In the genomic region with DNA sequence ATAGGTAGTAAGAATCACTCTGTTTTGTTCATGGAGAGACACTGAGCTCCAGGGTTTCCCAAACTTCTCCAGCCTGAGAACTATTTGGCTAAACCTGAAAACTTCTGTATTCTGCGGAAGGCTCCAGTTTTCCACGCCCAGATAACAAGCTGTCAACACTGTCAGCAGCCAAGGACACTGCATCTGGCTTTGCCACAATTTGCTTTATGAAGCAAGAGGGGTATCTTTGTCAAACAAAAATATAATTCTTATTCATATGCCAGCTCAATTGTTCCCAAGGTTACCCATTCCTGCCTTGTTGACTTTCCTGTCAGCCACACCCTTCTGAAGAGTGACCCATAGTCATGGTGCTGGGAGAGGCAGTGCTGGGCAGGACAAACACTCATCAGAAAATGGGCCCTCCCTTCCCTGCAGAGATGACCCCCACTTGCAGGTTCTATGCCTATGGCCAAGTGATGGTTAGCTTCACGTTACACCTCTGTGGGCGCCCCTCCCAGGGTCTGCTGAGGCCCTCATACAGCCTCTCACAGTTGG, we compare ENCODE assay signal across 27 mouse cellular contexts.
DNase-seq lines count a peak whose midpoint lies in the region; ATAC-seq and TF ChIP-seq lines count a peak whose summit lies in the region.
"Had no signal": no experiment of that assay in that cellular context is flagged by ENCODE, and none has a peak within 500 bp of the region (broad histone marks: within the 10 kb centered on the region; RNA-seq: fewer than 3 reads in every experiment).

No protein-coding gene starts in this region.

- no peaks in the 10 kb centered on the region for H3K27me3 ChIP-seq in heart, adult 2 months (ENCODE audit: control insufficient read depth, insufficient read depth, low read length)
- no peaks in the 10 kb centered on the region for H3K27me3 ChIP-seq in ES-Bruce4 (ENCODE audit: control insufficient read depth, insufficient read depth, low read length, poor library complexity, severe bottlenecking)
- no peaks in the 10 kb centered on the region for H3K27me3 ChIP-seq in stomach, embryonic 14.5 days (ENCODE audit: control insufficient read depth, insufficient read depth, low read length)
- H3K27me3 ChIP-seq in forebrain, embryonic 14.5 days (replicated peaks; ENCODE audit: control insufficient read depth, insufficient read depth, low read length): no peaks in the 10 kb centered on the region
- H3K27me3 ChIP-seq in liver, embryonic 12.5 days (replicated peaks): 0 out of 2 replicates have a peak, but pooled peaks cover 18% of the 10 kb centered on the region
- H3K27me3 ChIP-seq: embryonic facial prominence, embryonic 13.5 days; hindbrain, embryonic 12.5 days; limb, embryonic 13.5 days; midbrain, embryonic 15.5 days; neural tube, embryonic 15.5 days had no signal

- no peak for TF ChIP-seq CTCF in heart, adult 2 months (IDR thresholded peaks at IDR 0.05)
- no peak for TF ChIP-seq CTCF in ES-Bruce4 (IDR thresholded peaks at IDR 0.05; ENCODE audit: low read depth, low read length)

- WGBS in heart, adult 2 months: 70% methylated on average over 4 of the region's 4 CpGs
- WGBS in stomach, embryonic 14.5 days: 69% methylated on average over 4 of the region's 4 CpGs
- 88% methylated on average over 4 of the region's 4 CpGs for WGBS in forebrain, embryonic 14.5 days
- whole genome bisulfite sequencing in liver, embryonic 12.5 days (ENCODE audit: insufficient replicate concordance): 74% methylated on average over 4 of the region's 4 CpGs

- no peak overlapping the region for H3K4me2 ChIP-seq in stomach, embryonic 14.5 days (replicated peaks; ENCODE audit: low read depth, low read length)
- no peak overlapping the region for H3K4me2 ChIP-seq in forebrain, embryonic 14.5 days (ENCODE audit: low read length)
- H3K4me2 ChIP-seq in liver, embryonic 12.5 days: no peak overlapping the region
- H3K4me2 ChIP-seq: embryonic facial prominence, embryonic 13.5 days; hindbrain, embryonic 12.5 days; limb, embryonic 13.5 days; liver, embryonic 11.5 days; midbrain, embryonic 15.5 days; neural tube, embryonic 15.5 days had no signal

- intact Hi-C loops in heart, adult 2 months (cut with DNase I): no loop called here
- intact Hi-C loops in heart, postnatal 25 days (cut with DNase I): no loop called here

- H3K9me3 ChIP-seq in ES-Bruce4 (replicated peaks; ENCODE audit: control insufficient read depth, insufficient read depth, low read length, poor library complexity, severe bottlenecking): no peaks in the 10 kb centered on the region
- no peaks in the 10 kb centered on the region for H3K9me3 ChIP-seq in stomach, embryonic 14.5 days (ENCODE audit: control insufficient read depth, low read depth, low read length)
- no peaks in the 10 kb centered on the region for H3K9me3 ChIP-seq in forebrain, embryonic 14.5 days (replicated peaks; ENCODE audit: control insufficient read depth, low read length)
- no peaks in the 10 kb centered on the region for H3K9me3 ChIP-seq in liver, embryonic 12.5 days (replicated peaks)
- H3K9me3 ChIP-seq: embryonic facial prominence, embryonic 13.5 days; forebrain, embryonic 10.5 days; hindbrain, embryonic 12.5 days; limb, embryonic 13.5 days; midbrain, embryonic 15.5 days; neural tube, embryonic 15.5 days had no signal

- TF ChIP-seq EP300 in heart, adult 2 months (IDR thresholded peaks at IDR 0.05; ENCODE audit: insufficient read depth, low read depth, low read length): no peak
- TF ChIP-seq EP300 in ES-Bruce4 (IDR thresholded peaks at IDR 0.05; ENCODE audit: insufficient read depth, low read depth, low read length): 0 out of 2 replicates have a peak, but pooled peaks have one; percentile 69

- H3K4me3 ChIP-seq in heart, adult 2 months: no peak overlapping the region
- no peak overlapping the region for H3K4me3 ChIP-seq in ES-Bruce4 (ENCODE audit: low read depth, low read length)
- no peak overlapping the region for H3K4me3 ChIP-seq in stomach, embryonic 14.5 days (ENCODE audit: low read depth, low read length)
- no peak overlapping the region for H3K4me3 ChIP-seq in forebrain, embryonic 14.5 days (ENCODE audit: low read depth, low read length)
- no peak overlapping the region for H3K4me3 ChIP-seq in liver, embryonic 12.5 days
- H3K4me3 ChIP-seq: embryonic facial prominence, embryonic 13.5 days; forebrain, embryonic 10.5 days; hindbrain, embryonic 12.5 days; limb, embryonic 13.5 days; midbrain, embryonic 15.5 days; neural tube, embryonic 15.5 days had no signal

- peak overlapping the region; percentile 10 for H3K27ac ChIP-seq in heart, adult 2 months
- no peak overlapping the region for H3K27ac ChIP-seq in ES-Bruce4 (ENCODE audit: insufficient read depth, low read length)
- H3K27ac ChIP-seq in stomach, embryonic 14.5 days (ENCODE audit: low read length): no peak overlapping the region
- H3K27ac ChIP-seq in forebrain, embryonic 14.5 days (ENCODE audit: low read depth, low read length): no peak overlapping the region
- H3K27ac ChIP-seq in liver, embryonic 12.5 days: no peak overlapping the region
- H3K27ac ChIP-seq: embryonic facial prominence, embryonic 13.5 days; forebrain, embryonic 10.5 days; hindbrain, embryonic 12.5 days; limb, embryonic 13.5 days; midbrain, embryonic 15.5 days; neural tube, embryonic 15.5 days had no signal

- peak; percentile 30; the same call in 1 of the 2 replicates for ATAC-seq in stomach, embryonic 14.5 days (ENCODE audit: insufficient number of reproducible peaks, insufficient read depth, low FRiP score, low read depth)
- ATAC-seq in forebrain, embryonic 14.5 days: no peak
- ATAC-seq in liver, embryonic 12.5 days: no peak
- ATAC-seq: activated CD4-positive, CD25-positive, alpha-beta regulatory T cell, adult 4 months; CD4-positive, CD25-positive, alpha-beta regulatory T cell, adult 4 months; forebrain, postnatal 0 days; intestine, embryonic 16.5 days; midbrain, embryonic 15.5 days had no signal

- no peak for TF ChIP-seq POLR2A in heart, adult 2 months (IDR thresholded peaks at IDR 0.05; ENCODE audit: insufficient read depth, low read depth, low read length)
- no peak for TF ChIP-seq POLR2A in ES-Bruce4 (IDR thresholded peaks at IDR 0.05; ENCODE audit: insufficient read depth, low read length)

- no peaks in the 10 kb centered on the region; the same call in 1 of the 2 replicates for H3K36me3 ChIP-seq in heart, adult 2 months (ENCODE audit: control insufficient read depth, insufficient read depth, low read length)
- no peaks in the 10 kb centered on the region for H3K36me3 ChIP-seq in ES-Bruce4 (ENCODE audit: control insufficient read depth, insufficient read depth, low read length, poor library complexity, severe bottlenecking)
- no peaks in the 10 kb centered on the region for H3K36me3 ChIP-seq in stomach, embryonic 14.5 days (ENCODE audit: control insufficient read depth, insufficient read depth, low read length)
- no peaks in the 10 kb centered on the region for H3K36me3 ChIP-seq in forebrain, embryonic 14.5 days (ENCODE audit: control insufficient read depth, insufficient read depth, low read length)
- H3K36me3 ChIP-seq in liver, embryonic 12.5 days: no peaks in the 10 kb centered on the region
- H3K36me3 ChIP-seq: embryonic facial prominence, embryonic 13.5 days; forebrain, embryonic 10.5 days; hindbrain, embryonic 12.5 days; limb, embryonic 13.5 days; midbrain, embryonic 15.5 days; neural tube, embryonic 15.5 days had no signal

- no peak for DNase-seq in heart, adult 2 months
- DNase-seq in heart, postnatal 25 days (ENCODE audit: low spot score): no peak
- peak; percentile 34 for DNase-seq in adrenal gland, postnatal 10 days
- no peak for DNase-seq in forebrain, embryonic 14.5 days (ENCODE audit: low spot score)
- DNase-seq: cerebellum, adult 18-20 months; cerebellum, postnatal 10 days; forebrain, postnatal 0 days; gastrocnemius, postnatal 10 days; heart, postnatal 14 days; kidney, adult 9 months; kidney, postnatal 14 days; liver, postnatal 0 days; right cerebral cortex, postnatal 4 days; thymus, postnatal 4 days had no signal

- no peaks in the 10 kb centered on the region for H3K79me2 ChIP-seq in heart, adult 2 months (replicated peaks; ENCODE audit: control insufficient read depth, insufficient read depth, low read length)

- H3K4me1 ChIP-seq in heart, adult 2 months (ENCODE audit: control insufficient read depth, insufficient read depth, low read length): peaks cover 14% of the 10 kb centered on the region
- peaks cover 5% of the 10 kb centered on the region for H3K4me1 ChIP-seq in ES-Bruce4 (ENCODE audit: control insufficient read depth, insufficient read depth, low read length)
- H3K4me1 ChIP-seq in stomach, embryonic 14.5 days (ENCODE audit: control insufficient read depth, insufficient read depth, low read length): no peaks in the 10 kb centered on the region
- peaks cover 4% of the 10 kb centered on the region; the same call in 1 of the 2 replicates for H3K4me1 ChIP-seq in forebrain, embryonic 14.5 days (ENCODE audit: control insufficient read depth, insufficient read depth, low read length)
- H3K4me1 ChIP-seq in liver, embryonic 12.5 days: peaks cover 26% of the 10 kb centered on the region

- no peak overlapping the region for H3K9ac ChIP-seq in heart, adult 2 months (ENCODE audit: low read depth, low read length)
- no peak overlapping the region for H3K9ac ChIP-seq in ES-Bruce4 (ENCODE audit: low read depth, poor library complexity, severe bottlenecking)
- H3K9ac ChIP-seq in stomach, embryonic 14.5 days (replicated peaks; ENCODE audit: low read depth, low read length): no peak overlapping the region
- H3K9ac ChIP-seq in forebrain, embryonic 14.5 days (ENCODE audit: low read length): no peak overlapping the region
- H3K9ac ChIP-seq in liver, embryonic 12.5 days: no peak overlapping the region
- H3K9ac ChIP-seq: embryonic facial prominence, embryonic 13.5 days; forebrain, postnatal 0 days; hindbrain, embryonic 12.5 days; limb, embryonic 13.5 days; liver, postnatal 0 days; midbrain, embryonic 15.5 days; neural tube, embryonic 15.5 days had no signal
